Mouse (Mus musculus) midbrain, embryonic 16.5 days (tissue): ENCODE measurements around the gene Borcs8. TPM values are rescaled to one million over a fixed set of nuclear protein-coding genes. Genes with fewer than 3 reads are reported as not detected.
A peak's percentile ranks its signal among the peaks of the same experiment; 100 is the strongest.

Experiments used
- ATAC-seq: fragments of 200-750 bp; cut with Nextera tagmentation; 2 replicates; pipeline ENCODE4 v1.8.0; 2017; ENCODE audit warnings: moderate TSS enrichment
- H3K27ac ChIP-seq: fragments of 300-500 bp; sonication (generic); 2 replicates; pipeline ENCODE4 v1.5.1; 2014; ENCODE audit warnings: mild to moderate bottlenecking, low read length, mixed read lengths
- H3K27me3 ChIP-seq: fragments of 300-500 bp; sonication (generic); 2 replicates; pipeline ENCODE4 v1.6.1; 2014; ENCODE audit warnings: low read depth, low read length, mixed read lengths; ENCODE audit not compliant: control insufficient read depth, insufficient read depth
- H3K36me3 ChIP-seq: fragments of 300-500 bp; sonication (generic); 2 replicates; pipeline ENCODE4 v1.6.1; 2014; ENCODE audit warnings: mild to moderate bottlenecking, low read length, moderate library complexity, mixed read lengths; ENCODE audit not compliant: control insufficient read depth, insufficient read depth
- H3K4me1 ChIP-seq: fragments of 300-500 bp; sonication (generic); 2 replicates; pipeline ENCODE4 v1.6.1; 2014; ENCODE audit warnings: mild to moderate bottlenecking, low read length, mixed read lengths; ENCODE audit not compliant: control insufficient read depth, insufficient read depth
- H3K4me2 ChIP-seq: fragments of 300-500 bp; sonication (generic); 2 replicates; pipeline ENCODE4 v1.6.1; 2014; ENCODE audit warnings: mild to moderate bottlenecking, low read length, mixed read lengths
- H3K4me3 ChIP-seq: fragments of 300-500 bp; sonication (generic); 2 replicates; pipeline ENCODE4 v1.5.1; 2014; ENCODE audit warnings: low read depth, mild to moderate bottlenecking, low read length, moderate library complexity, mixed read lengths
- H3K9ac ChIP-seq: fragments of 300-500 bp; sonication (generic); 2 replicates; pipeline ENCODE4 v1.6.1; 2014; ENCODE audit warnings: low read depth, low read length, mixed read lengths
- H3K9me3 ChIP-seq: fragments of 300-500 bp; sonication (generic); replicated peaks from 2 replicates; pipeline ENCODE4 v1.6.1; 2014; ENCODE audit warnings: mild to moderate bottlenecking, low read length, mixed read lengths; ENCODE audit not compliant: control insufficient read depth, poor library complexity, severe bottlenecking
- WGBS: fragments of 180-500 bp; shearing (Covaris S2); extraction: QIAGEN DNeasy Blood & Tissue Kit; methylation state at CpG from one replicate; pipeline ENCODE4 v1.1.7; 2014; 5-methylcytosine and 5-hydroxymethylcytosine counted together
- polyA plus RNA-seq: library from polyadenylated mRNA; unstranded; fragments of >200 nt; fragmentation: Nextera tagmentation; extraction: Ambion mirVana; gene quantifications from 2 replicates; pipeline ENCODE4 v1.2.1, GENCODE M21; 2015

The Borcs8 gene
- polyA plus RNA-seq, 1 experiment from 2014 or later = 55.5 TPM

- WGBS = 2% methylated on average over 21 of the region's 21 CpGs
- H3K9ac ChIP-seq = peak overlapping the region; percentile 52
Measured at GRCm38 (mm10) chr8:70166504-70167110, 27.3 kb downstream of the Borcs8 start.

GRCm38 (mm10) chr8:70170116-70170515, 30.8 kb downstream of the Borcs8 start:
- H3K4me1 ChIP-seq = peaks cover 20% of the 10 kb centered on the region
- no peak overlapping the region for H3K4me2 ChIP-seq
- H3K27me3 ChIP-seq = 0 out of 2 replicates have a peak, but pooled peaks cover 3% of the 10 kb centered on the region
- H3K27ac ChIP-seq = no peak overlapping the region
- no peak for ATAC-seq
- H3K36me3 ChIP-seq = no peaks in the 10 kb centered on the region
- WGBS = 85% methylated on average over 3 of the region's 3 CpGs
- no peak overlapping the region for H3K9ac ChIP-seq
- H3K9me3 ChIP-seq = no peaks in the 10 kb centered on the region
- no peak overlapping the region for H3K4me3 ChIP-seq

More at GRCm38 (mm10) chr8:70166504-70167110, 27.3 kb downstream of the Borcs8 start:
- H3K36me3 ChIP-seq = no peaks in the 10 kb centered on the region
- no peaks in the 10 kb centered on the region for H3K9me3 ChIP-seq
- H3K27me3 ChIP-seq = 0 out of 2 replicates have a peak, but pooled peaks cover 3% of the 10 kb centered on the region
- no peak overlapping the region for H3K27ac ChIP-seq
- H3K4me2 ChIP-seq = peak overlapping the region; percentile 59
- peak overlapping the region; percentile 30 for H3K4me3 ChIP-seq
- H3K4me1 ChIP-seq = peaks cover 8% of the 10 kb centered on the region
- peak; percentile 71 for ATAC-seq

DNA sequence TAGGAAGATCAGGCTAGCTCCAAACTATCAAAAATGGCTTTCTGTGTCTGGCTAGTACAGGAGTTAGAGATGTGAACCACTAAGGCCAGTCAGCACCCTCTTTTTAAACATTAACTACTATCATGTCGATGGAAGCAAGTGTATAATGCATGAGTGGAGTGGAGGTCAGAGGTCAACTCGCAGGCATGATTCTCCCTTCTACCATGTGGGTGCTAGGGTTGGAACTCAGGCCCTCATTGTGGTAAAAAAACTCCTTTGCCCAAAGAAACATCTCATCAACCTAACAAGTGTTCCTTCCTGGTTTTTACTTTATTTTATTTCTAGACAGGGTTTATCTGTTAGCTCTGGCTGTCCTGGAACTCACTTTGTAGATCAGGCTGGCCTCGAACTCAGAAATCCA, 31.4 kb downstream of the Borcs8 start:
- no peak for ATAC-seq
- H3K9ac ChIP-seq = no peak overlapping the region
- H3K27me3 ChIP-seq = 0 out of 2 replicates have a peak, but pooled peaks cover 3% of the 10 kb centered on the region
- no peak overlapping the region for H3K27ac ChIP-seq
- H3K4me2 ChIP-seq = no peak overlapping the region
- H3K36me3 ChIP-seq = no peaks in the 10 kb centered on the region
- WGBS = 77% methylated on average over 3 of the region's 3 CpGs
- no peaks in the 10 kb centered on the region for H3K9me3 ChIP-seq
- no peak overlapping the region for H3K4me3 ChIP-seq
- H3K4me1 ChIP-seq = peaks cover 20% of the 10 kb centered on the region

GRCm38 (mm10) chr8:70171240-70171639, 31.9 kb downstream of the Borcs8 start:
- ATAC-seq = no peak
- no peak overlapping the region for H3K27ac ChIP-seq
- no peaks in the 10 kb centered on the region for H3K9me3 ChIP-seq
- 92% methylated on average over 7 of the region's 7 CpGs for WGBS
- no peaks in the 10 kb centered on the region for H3K36me3 ChIP-seq
- no peaks in the 10 kb centered on the region for H3K27me3 ChIP-seq
- 0 out of 2 replicates have a peak overlapping the region, but pooled peaks have one; percentile 62 for H3K4me2 ChIP-seq
- H3K9ac ChIP-seq = no peak overlapping the region
- H3K4me3 ChIP-seq = no peak overlapping the region
- H3K4me1 ChIP-seq = peaks cover 20% of the 10 kb centered on the region

- H3K4me2 ChIP-seq = peak within 1 kb of the TSS; percentile 62
- H3K36me3 ChIP-seq = peaks cover 2% of the 10 kb centered on the region
- 2% methylated on average over 27 of the region's 27 CpGs for WGBS
- peak; percentile 95 for ATAC-seq
- no peak within 1 kb of the TSS; the same call in 1 of the 2 replicates for H3K27ac ChIP-seq
- H3K9me3 ChIP-seq = no peaks in the 10 kb centered on the region
- no peaks in the 10 kb centered on the region for H3K27me3 ChIP-seq
- peaks cover 14% of the 10 kb centered on the region for H3K4me1 ChIP-seq
- H3K4me3 ChIP-seq = peak within 1 kb of the TSS; percentile 55
- peak within 1 kb of the TSS; percentile 79 for H3K9ac ChIP-seq
Measured at GRCm38 (mm10) chr8:70172043-70172681, 32.9 kb downstream of the Borcs8 start, which contains the start of gene Tmem161a. Gene Tmem161a (plus strand): TSS chr8:70172356.

GRCm38 (mm10) chr8:70173320-70173719, 34.0 kb downstream of the Borcs8 start:
- no peaks in the 10 kb centered on the region for H3K27me3 ChIP-seq
- H3K36me3 ChIP-seq = peaks cover 5% of the 10 kb centered on the region
- H3K4me2 ChIP-seq = peak overlapping the region; percentile 62; the same call in 1 of the 2 replicates
- WGBS = 87% methylated on average over 5 of the region's 5 CpGs
- no peak overlapping the region for H3K27ac ChIP-seq
- H3K9ac ChIP-seq = no peak overlapping the region
- ATAC-seq = no peak
- H3K4me1 ChIP-seq = peaks cover 14% of the 10 kb centered on the region
- H3K4me3 ChIP-seq = no peak overlapping the region
- H3K9me3 ChIP-seq = no peaks in the 10 kb centered on the region

DNA sequence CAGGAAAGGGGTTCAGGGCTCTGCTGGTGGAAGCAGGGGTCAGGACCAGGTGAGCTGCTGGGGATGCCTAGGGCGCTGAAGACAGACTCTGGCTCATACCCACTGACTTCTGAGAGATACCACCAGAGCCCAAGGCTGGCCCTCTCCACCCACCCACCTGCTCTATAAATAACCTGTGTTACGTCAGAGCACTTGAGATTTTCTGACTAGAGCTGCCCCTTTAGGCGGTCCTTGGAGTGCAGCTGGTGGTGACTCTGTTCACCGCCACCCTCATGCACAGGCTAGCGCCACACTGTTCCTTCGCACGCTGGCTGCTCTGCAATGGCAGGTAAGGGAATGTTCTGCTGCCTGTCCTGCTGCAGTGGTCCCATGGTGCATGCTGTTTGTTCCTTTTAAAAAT, 34.8 kb downstream of the Borcs8 start:
- 88% methylated on average over 7 of the region's 7 CpGs for WGBS
- H3K4me3 ChIP-seq = no peak overlapping the region
- no peak overlapping the region for H3K27ac ChIP-seq
- no peak overlapping the region for H3K4me2 ChIP-seq
- H3K27me3 ChIP-seq = no peaks in the 10 kb centered on the region
- peaks cover 14% of the 10 kb centered on the region for H3K4me1 ChIP-seq
- H3K36me3 ChIP-seq = peaks cover 5% of the 10 kb centered on the region
- H3K9me3 ChIP-seq = no peaks in the 10 kb centered on the region
- no peak overlapping the region for H3K9ac ChIP-seq
- no peak for ATAC-seq

- Histone ChIP-seq H3K36me3 (peaks cover 12% of the 10 kb centered on the region), H3K9me3 (no peaks in the 10 kb centered on the region), H3K9ac (no peak overlapping the region), H3K4me1 (peaks cover 2% of the 10 kb centered on the region; the same call in 1 of the 2 replicates), H3K27me3 (no peaks in the 10 kb centered on the region), H3K4me3 (no peak overlapping the region), H3K27ac (no peak overlapping the region), H3K4me2 (no peak overlapping the region)
- 97% methylated on average over 2 of the region's 2 CpGs for WGBS
- no peak for ATAC-seq
Measured at GRCm38 (mm10) chr8:70178231-70178630, 38.9 kb downstream of the Borcs8 start.

DNA sequence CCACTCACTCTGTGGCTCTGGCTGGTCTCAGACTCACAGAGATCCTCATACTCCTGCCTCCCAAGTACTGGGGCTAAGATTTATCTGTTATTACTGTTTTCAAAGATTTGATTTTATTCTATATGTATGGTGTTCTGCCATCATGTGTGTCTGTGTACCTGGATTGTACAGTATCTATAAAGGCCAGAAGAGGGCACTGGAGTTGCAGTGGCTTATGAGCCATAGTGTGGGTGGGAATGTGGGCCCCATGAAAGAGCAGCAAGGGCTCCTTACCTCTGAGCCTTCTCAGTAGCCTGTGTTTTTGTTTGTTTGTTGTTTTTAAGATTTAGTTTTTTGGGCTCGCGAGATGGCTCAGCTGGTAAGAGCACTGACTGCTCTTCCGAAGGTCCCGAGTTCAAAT, 39.8 kb downstream of the Borcs8 start:
- 94% methylated on average over 4 of the region's 4 CpGs for WGBS
- no peak overlapping the region for H3K4me2 ChIP-seq
- H3K9me3 ChIP-seq = no peaks in the 10 kb centered on the region
- H3K27ac ChIP-seq = no peak overlapping the region
- H3K4me1 ChIP-seq = no peaks in the 10 kb centered on the region
- ATAC-seq = no peak
- peaks cover 12% of the 10 kb centered on the region for H3K36me3 ChIP-seq
- H3K9ac ChIP-seq = no peak overlapping the region
- H3K27me3 ChIP-seq = no peaks in the 10 kb centered on the region
- H3K4me3 ChIP-seq = no peak overlapping the region
